Mouse (Mus musculus) thymus, adult 2 months (tissue): ENCODE measurements around the gene Nexmif.

Source experiments
- CTCF ChIP-seq: fragments of 200-500 bp; IDR thresholded peaks from 2 replicates; pipeline ENCODE4 v1.5.1; 2012; ENCODE audit warnings: mild to moderate bottlenecking, control low read depth, low read length, moderate library complexity, borderline replicate concordance; ENCODE audit not compliant: control insufficient read depth, poor library complexity, insufficient read depth; ENCODE audit errors: extremely low read depth
- POLR2A ChIP-seq: fragments of 200-500 bp; IDR thresholded peaks from 2 replicates; pipeline ENCODE4 v1.6.1; 2012; ENCODE audit warnings: mild to moderate bottlenecking, low read length, control low read depth, moderate library complexity; ENCODE audit not compliant: control insufficient read depth, poor library complexity, insufficient read depth; ENCODE audit errors: extremely low read depth

- no peak for TF ChIP-seq POLR2A
- no peak for TF ChIP-seq CTCF
Measured at GRCm38 (mm10) chrX:104200388-104200735, 623 bp downstream of the Nexmif start.
